Mouse (Mus musculus) telencephalon, adult 2 months (tissue): ENCODE data around the gene Numb.

Experiments
- DNase-seq: peaks from one replicate; pipeline ENCODE4 v3.0.0-alpha.2; 2011; ENCODE audit warnings: low read depth, low spot score

The Numb gene

GRCm38 (mm10) chr12:83782669-83783068, 139.1 kb downstream of the Numb start:
- no peak for DNase-seq

DNA sequence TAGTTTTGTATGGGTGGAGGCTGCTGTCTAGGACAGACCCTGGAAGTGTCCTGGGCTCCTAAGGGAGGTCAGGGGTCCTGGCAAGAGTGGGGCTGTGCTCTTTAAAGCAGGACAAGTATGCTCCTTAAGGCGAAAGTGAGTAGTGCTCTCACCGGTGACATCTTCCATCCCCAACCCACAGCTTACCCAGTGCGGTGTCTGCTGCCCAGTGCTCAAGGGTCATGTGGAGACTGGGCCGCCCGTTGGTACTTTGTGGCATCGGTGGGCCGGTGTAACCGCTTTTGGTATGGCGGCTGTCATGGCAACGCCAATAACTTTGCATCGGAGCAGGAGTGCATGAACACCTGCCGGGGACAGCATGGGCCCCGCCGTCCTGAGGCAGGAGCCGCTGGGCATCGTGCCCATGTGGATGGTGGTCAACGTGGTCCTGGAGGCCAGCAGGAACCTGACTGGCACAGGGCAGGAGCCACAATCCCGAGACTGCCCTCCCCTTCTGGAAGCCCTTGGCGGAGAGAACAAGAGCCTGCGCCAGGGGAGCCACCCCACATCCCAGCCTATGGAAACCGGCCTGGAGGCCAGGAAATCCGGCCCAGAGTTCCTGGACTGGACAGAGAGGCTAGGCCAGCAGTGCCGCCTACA, 140.0 kb downstream of the Numb start:
- no peak for DNase-seq

DNA sequence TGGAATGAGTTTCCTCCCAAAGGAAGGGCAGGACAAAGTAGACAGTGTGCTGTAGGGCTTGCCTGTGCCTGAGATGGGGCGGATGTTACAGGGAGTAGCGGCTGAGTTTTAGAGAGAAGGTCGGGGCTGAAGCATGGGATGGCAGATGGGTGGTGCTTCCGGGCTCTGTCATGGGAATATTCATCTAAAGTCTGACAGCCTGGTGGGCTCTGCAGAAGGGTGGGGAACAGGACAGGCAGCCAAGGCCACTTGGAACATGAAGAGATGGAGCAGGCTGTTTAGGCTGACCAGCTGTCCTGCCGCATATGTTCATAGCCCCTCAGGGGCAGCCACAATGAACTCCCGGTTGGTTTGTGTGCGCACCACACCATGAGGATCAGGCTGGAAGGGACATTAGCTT, 140.5 kb downstream of the Numb start:
- DNase-seq = no peak

DNA sequence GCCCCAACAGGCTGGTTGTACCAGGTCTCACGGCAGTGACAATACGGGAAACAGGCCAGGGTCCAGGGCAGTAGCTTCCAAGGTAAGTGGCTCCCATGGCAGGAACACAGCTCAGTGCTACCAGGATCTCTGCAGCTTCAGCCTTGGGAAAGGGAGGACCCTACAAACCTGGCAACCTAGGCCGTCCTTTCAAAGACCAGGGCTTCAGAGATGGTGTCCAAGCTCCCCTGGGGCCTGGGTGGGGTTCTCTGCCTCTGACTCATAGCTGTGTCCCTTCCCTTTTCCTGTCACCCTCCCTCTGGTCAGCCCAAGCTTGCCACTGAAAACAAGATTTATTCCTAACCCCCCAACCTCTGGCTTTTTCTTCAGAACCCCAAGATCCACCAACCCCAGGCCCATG, 141.6 kb downstream of the Numb start:
- DNase-seq = no peak

DNA sequence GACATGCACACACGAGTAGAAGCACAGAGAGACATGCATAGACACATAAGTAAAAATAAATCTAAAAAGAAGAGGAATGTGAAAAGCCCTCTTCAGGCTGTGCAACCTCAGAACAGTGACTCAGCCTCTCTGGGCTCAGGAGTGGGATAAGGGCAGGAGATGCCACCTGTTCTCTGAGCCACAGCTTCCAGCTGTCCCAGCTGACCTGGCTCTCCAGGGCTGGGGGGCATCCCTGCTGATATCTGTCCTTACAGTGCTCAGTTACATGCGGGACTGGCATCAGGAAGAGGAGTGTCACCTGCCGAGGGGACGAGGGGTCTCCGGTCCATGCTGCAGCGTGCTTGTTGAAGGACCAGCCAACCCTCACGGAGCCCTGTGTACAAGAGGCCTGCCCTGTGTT, 145.0 kb downstream of the Numb start:
- no peak for DNase-seq

DNA sequence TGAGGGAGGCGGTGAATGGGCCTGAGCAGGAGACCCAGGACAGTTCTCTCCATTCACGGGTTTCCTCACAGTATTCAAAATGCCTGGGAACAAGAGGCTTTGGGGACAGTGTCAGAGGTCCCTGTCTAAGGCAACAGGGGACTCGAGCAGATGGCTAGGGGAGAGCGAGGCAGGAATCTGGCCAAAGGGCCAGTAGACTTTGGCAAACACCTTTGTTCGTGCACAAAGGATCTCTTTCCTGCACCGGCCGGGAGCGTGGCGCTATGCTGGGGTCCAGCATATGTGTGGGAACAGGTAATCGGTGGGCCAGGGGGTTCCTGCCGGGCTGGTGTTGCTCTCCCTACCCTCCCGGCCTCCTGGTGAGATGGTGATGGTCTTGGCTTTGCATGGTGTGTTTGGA, 146.1 kb downstream of the Numb start:
- DNase-seq = no peak

- DNase-seq = no peak
These were observed 151.1 kb downstream of the Numb start for GRCm38 (mm10) chr12:83770418-83771256.

DNA sequence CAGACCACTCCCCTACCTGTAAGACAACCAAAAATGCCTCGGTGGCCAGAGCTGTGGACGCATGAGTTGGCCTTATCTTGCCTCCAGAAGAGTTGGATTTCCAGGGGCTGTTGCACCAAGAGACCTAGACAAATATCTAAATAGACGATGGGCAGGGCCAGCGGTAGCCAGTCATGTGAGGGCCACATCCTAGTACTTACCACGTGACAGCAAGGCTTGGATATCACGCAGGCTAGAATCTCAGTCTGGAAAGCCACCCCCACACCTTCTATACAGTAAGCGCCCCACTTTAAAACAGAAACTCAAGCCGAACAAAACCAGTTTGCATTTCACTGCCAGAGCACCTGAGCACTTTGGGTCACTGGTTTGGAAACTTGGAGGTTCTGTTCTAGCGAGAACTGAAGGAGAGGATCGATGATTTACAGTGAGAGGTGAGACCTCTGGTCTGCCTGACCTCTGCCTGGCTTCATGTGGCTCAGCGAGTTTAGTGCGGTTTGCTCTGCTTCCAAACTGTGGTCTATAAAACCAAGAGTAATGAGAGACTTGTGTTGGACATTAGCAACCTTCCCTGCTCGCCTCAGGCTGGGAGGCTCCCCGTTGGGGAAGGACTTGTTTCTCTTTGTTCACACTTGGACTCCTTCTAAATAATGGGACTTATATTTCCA, 153.4 kb downstream of the Numb start:
- DNase-seq = no peak

- no peak for DNase-seq
These were observed 153.9 kb downstream of the Numb start for GRCm38 (mm10) chr12:83767833-83768232.

GRCm38 (mm10) chr12:83765965-83766603, 155.7 kb downstream of the Numb start:
- DNase-seq = no peak

GRCm38 (mm10) chr12:83764519-83764918, 157.2 kb downstream of the Numb start:
- no peak for DNase-seq

DNA sequence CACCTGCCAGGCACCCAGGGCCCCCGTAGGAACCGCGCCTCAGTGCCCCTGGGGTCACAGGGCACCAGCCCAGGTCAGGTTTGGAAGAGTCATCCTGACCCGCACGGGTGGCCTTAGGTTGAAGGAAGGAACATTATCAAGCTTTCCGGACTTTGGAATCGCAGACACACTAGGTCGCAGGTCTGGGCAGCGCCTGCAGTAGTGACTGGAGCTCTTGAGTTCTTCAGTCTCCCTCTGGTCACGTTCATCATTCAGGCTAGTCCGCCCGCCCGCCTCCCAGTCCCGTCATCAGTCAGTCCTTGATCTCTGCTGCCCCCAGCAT, 157.7 kb downstream of the Numb start:
- no peak for DNase-seq

DNA sequence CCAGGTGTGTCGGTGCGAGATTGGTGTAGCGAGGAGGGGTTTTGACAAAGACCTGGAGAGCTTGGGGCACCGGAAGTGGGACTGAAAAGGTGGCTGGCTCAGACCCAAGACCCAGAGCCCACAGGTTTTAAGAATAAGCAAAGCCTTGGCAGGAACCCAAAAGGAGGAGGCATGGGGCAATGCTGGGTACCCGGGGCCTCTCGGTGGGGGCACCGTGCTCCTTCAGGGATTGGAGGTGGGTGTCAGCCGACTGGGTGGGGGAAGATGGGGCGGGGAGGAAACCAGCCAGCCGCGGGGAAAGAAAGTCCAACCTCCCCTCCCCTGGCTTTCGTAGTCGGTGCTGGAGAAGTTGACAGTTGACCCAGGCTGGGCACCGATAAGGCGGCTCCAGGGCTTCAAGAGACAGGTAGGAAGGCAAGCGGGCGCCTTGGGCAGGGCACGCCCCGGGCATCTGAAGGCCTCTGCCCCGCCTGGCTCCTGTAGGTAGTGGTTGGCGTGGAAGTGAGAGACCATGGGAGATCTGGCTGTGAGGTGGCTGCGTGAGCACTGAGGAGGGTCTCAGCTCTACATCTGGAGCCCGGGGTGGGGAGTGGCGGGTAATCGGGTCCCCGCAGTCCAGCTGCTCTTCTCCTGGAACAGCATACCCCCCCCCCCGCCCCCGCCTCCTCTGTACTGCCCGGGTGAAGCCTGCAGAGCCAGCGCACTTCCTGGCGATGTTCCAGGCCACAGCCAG, 158.3 kb downstream of the Numb start, which contains the start of gene Papln:
Papln (plus strand) TSS at position 324 of the 733 bp plus-strand sequence.
- no peak for DNase-seq

DNA sequence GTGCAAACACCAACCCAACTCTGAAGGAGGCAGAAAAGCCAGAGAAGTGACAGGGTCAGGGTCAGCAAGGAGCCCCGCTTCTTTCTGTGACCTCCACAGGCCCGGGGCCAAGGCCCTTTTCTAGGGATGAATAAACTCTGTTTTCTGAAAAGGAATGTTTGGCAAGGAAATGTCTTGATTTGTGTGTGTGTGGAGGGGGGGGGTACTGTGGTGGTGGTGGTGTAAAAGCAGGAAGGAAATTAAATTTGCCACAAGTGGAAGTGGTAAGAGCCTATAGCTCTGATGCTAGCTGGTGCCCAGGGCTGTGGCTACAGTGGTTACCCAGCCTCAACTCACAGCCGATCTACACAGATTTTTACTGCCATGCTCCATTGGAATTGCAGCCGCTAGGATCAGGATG, 159.0 kb downstream of the Numb start:
- DNase-seq = no peak

DNA sequence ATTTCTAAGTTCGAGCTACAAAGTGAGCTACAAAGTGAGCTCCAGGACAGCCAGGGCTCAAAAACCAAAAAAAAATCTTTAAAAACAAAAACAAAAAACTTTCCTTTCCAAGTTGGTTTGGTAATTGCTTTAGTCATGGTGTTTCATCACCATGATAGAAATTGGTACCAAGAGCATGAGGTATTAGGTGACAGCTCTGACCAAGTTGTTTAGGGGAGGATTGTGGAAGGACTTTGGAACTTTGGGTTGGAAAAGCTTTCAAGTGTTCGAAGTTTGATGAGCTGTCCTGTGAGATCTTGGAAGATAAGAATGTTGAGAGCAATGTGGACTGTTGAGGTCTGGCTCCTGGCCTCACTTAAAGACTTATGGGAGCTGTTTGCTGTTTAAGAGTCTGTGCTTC, 161.5 kb downstream of the Numb start:
- DNase-seq = no peak

GRCm38 (mm10) chr12:83758735-83759134, 163.0 kb downstream of the Numb start:
- DNase-seq = no peak

GRCm38 (mm10) chr12:83752495-83752894, 169.2 kb downstream of the Numb start:
- DNase-seq = no peak

DNA sequence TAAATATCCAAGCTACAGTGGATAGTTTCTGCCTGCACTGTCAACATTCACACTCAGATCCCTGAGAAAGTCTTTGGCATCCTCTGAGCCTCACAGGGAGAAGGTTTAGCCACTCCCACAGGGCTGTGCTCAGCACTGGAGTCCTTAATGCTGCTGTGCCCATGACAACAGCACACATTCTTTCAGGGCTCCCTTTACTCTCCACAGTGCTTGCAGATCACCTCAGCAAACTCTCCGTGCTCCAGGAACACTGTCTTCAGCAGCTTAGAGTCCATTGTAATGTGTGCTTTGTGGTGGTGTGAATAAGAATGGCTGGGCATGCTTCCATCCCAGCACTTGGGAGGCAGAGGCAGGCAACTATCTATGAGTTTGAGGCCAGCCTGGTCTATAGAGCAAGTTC, 172.5 kb downstream of the Numb start:
- no peak for DNase-seq
